Mouse (Mus musculus) G1E (cell line): ENCODE results near the gene Fermt2. TPM values are rescaled to one million over a fixed set of nuclear protein-coding genes. Genes with fewer than 3 reads are reported as not detected.
"Not testable (repeated sequence)": the region's sequence is repeated elsewhere in the genome, so short reads cannot be mapped to it uniquely, and the experiment has no call there.

Experiments used
- ATAC-seq: 2 replicates; pipeline ENCODE4 v1.8.0; 2016; ENCODE audit warnings: mild to moderate bottlenecking; ENCODE audit not compliant: insufficient number of reproducible peaks, poor library complexity, low FRiP score, severe bottlenecking; ENCODE audit errors: extremely low read depth
- DNase-seq: peaks from one replicate; pipeline ENCODE4 v3.0.0; 2012; ENCODE audit warnings: low spot score
- H3K27me3 ChIP-seq: 2 replicates; pipeline ENCODE4 v1.6.1; 2012; ENCODE audit warnings: mild to moderate bottlenecking, low read length, inconsistent platforms; ENCODE audit not compliant: insufficient read depth
- H3K36me3 ChIP-seq: replicated peaks from 2 replicates; pipeline ENCODE3; 2012; ENCODE audit warnings: mild to moderate bottlenecking, inconsistent platforms
- H3K4me1 ChIP-seq: 2 replicates; pipeline ENCODE4 v1.6.1; 2012; ENCODE audit warnings: low read depth, low read length, inconsistent platforms, mixed read lengths; ENCODE audit not compliant: insufficient read depth
- H3K4me3 ChIP-seq: 2 replicates; pipeline ENCODE4 v1.5.1; 2012; ENCODE audit warnings: low read depth, mild to moderate bottlenecking, inconsistent platforms, low read length, moderate library complexity, mixed read lengths
- H3K9me3 ChIP-seq: replicated peaks from 2 replicates; pipeline ENCODE4 v1.6.1; 2012; ENCODE audit warnings: inconsistent platforms
- CTCF ChIP-seq: IDR thresholded peaks from 2 replicates; pipeline ENCODE4 v1.5.1; 2012; ENCODE audit warnings: low read depth, low read length, inconsistent platforms, mixed read lengths
- GATA1 ChIP-seq: IDR thresholded peaks from 2 replicates; pipeline ENCODE4 v1.6.1; 2012; ENCODE audit warnings: borderline replicate concordance, low read length, inconsistent platforms, mixed read lengths
- GATA2 ChIP-seq: IDR thresholded peaks from 2 replicates; pipeline ENCODE4 v1.6.1; 2012; ENCODE audit warnings: low read depth, low read length, inconsistent platforms, borderline replicate concordance
- POLR2AphosphoS5 ChIP-seq: IDR thresholded peaks from 2 replicates; pipeline ENCODE4 v1.6.1; 2012; ENCODE audit warnings: low read depth, low read length, inconsistent platforms; ENCODE audit not compliant: insufficient replicate concordance
- TAL1 ChIP-seq: conservative IDR thresholded peaks from 2 replicates; pipeline ENCODE4 v1.6.1; 2012; ENCODE audit warnings: low read depth, low read length, inconsistent platforms, mixed read lengths
- polyA plus RNA-seq: library from polyadenylated mRNA; stranded (reverse); fragments of >175 nt; gene quantifications from 2 replicates; pipeline ENCODE4 v1.2.3, GENCODE M21; 2012
- total RNA-seq, 2 experiments: library from RNA; stranded (forward) in 1 of 2; stranded (reverse) in 1 of 2; fragments of 200-1000 nt in 1 of 2; fragments of >200 nt in 1 of 2; fragmentation: Nextera tagmentation in 1 of 2; gene quantifications; 2 replicates each; pipeline ENCODE4 v1.2.3; 2014 to 2017

Gene Fermt2
- total and polyA plus RNA-seq, 3 experiments = 0.60 TPM; not detected in 2

GRCm38 (mm10) chr14:45478977-45479806 lies 50.7 kb downstream of the Fermt2 start:
- no peak for TF ChIP-seq CTCF
- no peak for TF ChIP-seq POLR2AphosphoS5
- TF ChIP-seq GATA2 = no peak
- TF ChIP-seq GATA1 = no peak
- H3K4me1 ChIP-seq = peaks cover 2% of the 10 kb centered on the region; the same call in 1 of the 2 replicates
- DNase-seq = no peak
- ATAC-seq = no peak
- H3K9me3 ChIP-seq = no peaks in the 10 kb centered on the region
- H3K4me3 ChIP-seq = no peak overlapping the region
- H3K36me3 ChIP-seq = no peaks in the 10 kb centered on the region
- peaks cover 9% of the 10 kb centered on the region; the same call in 1 of the 2 replicates for H3K27me3 ChIP-seq

GRCm38 (mm10) chr14:45478515-45478914 lies 51.4 kb downstream of the Fermt2 start:
- Histone ChIP-seq H3K36me3 (no peaks in the 10 kb centered on the region), H3K27me3 (peaks cover 9% of the 10 kb centered on the region; the same call in 1 of the 2 replicates), H3K9me3 (no peaks in the 10 kb centered on the region), H3K4me1 (peaks cover 2% of the 10 kb centered on the region; the same call in 1 of the 2 replicates), H3K4me3 (no peak overlapping the region)
- DNase-seq (no peak), ATAC-seq (no peak)
- TF ChIP-seq GATA2 (no peak), CTCF (no peak), GATA1 (no peak), POLR2AphosphoS5 (no peak), TAL1 (no peak)

GRCm38 (mm10) chr14:45477651-45478050 lies 52.3 kb downstream of the Fermt2 start:
- ATAC-seq = no peak

DNA sequence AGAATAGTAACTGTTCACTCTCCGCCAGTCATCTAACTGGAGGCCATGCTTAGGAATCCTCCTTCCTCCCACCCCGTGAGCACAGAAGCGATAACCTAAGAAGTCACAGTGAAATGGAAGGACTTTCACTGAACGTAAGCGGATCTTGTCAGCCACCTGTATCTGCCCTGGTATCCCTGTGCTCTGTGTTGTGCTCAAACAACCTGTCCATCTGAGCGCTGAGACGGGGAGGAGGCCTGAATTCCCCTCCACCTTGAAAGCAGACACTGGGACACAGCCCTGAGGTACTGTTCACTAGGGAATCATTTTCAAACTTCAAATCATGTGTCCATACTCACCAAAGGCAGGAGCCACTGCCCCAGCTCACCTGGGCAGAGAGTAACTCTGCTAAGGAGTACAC lies 52.9 kb downstream of the Fermt2 start:
- no peak for ATAC-seq
- DNase-seq = no peak
- no peak overlapping the region for H3K4me3 ChIP-seq

More at GRCm38 (mm10) chr14:45477651-45478050, 52.3 kb downstream of the Fermt2 start:
- Histone ChIP-seq H3K9me3 (no peaks in the 10 kb centered on the region), H3K36me3 (no peaks in the 10 kb centered on the region), H3K4me1 (peaks cover 2% of the 10 kb centered on the region; the same call in 1 of the 2 replicates), H3K4me3 (no peak overlapping the region), H3K27me3 (peaks cover 9% of the 10 kb centered on the region; the same call in 1 of the 2 replicates)
- no peak for DNase-seq
- TF ChIP-seq POLR2AphosphoS5 (no peak), TAL1 (no peak), GATA2 (no peak), CTCF (no peak), GATA1 (no peak)

DNA sequence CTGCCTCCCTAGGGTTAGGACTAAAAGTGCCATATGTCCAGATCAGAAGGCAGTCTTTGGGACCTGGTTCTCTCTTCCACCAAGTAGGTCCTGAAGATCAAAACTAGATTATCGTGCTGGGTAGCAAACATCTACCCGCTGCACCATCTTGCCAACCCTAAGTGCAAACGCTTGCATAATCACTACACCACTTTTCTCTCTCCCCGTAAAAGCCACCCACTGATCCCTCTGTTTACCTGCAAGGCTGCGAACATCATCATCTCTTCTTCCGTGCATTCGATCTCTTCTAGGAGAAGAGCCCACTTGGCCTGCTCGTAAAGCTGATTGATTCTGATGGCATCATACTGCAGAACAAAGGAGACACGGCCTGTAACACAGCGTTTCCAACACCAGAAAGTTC lies 57.4 kb downstream of the Fermt2 start:
- Histone ChIP-seq H3K4me1 (peaks cover 2% of the 10 kb centered on the region; the same call in 1 of the 2 replicates), H3K9me3 (peaks cover 5% of the 10 kb centered on the region)
- TF ChIP-seq GATA2 = no peak

More for the DNA sequence above, 52.9 kb downstream of the Fermt2 start:
- H3K27me3 ChIP-seq = peaks cover 9% of the 10 kb centered on the region; the same call in 1 of the 2 replicates
- no peak for TF ChIP-seq GATA1
- TF ChIP-seq POLR2AphosphoS5 = no peak
- no peak for TF ChIP-seq GATA2
- no peak for TF ChIP-seq CTCF
- TF ChIP-seq TAL1 = no peak
- no peaks in the 10 kb centered on the region for H3K9me3 ChIP-seq
- H3K36me3 ChIP-seq = no peaks in the 10 kb centered on the region
- peaks cover 2% of the 10 kb centered on the region; the same call in 1 of the 2 replicates for H3K4me1 ChIP-seq

GRCm38 (mm10) chr14:45469446-45469845 lies 60.5 kb downstream of the Fermt2 start:
- Histone ChIP-seq H3K9me3 (peaks cover 5% of the 10 kb centered on the region), H3K27me3 (no peaks in the 10 kb centered on the region), H3K4me1 (peaks cover 10% of the 10 kb centered on the region), H3K4me3 (no peak overlapping the region), H3K36me3 (no peaks in the 10 kb centered on the region)
- ATAC-seq (no peak), DNase-seq (no peak)
- TF ChIP-seq GATA1 (no peak), CTCF (peak; percentile 25; the same call in 1 of the 2 replicates)

More for the DNA sequence above, 57.4 kb downstream of the Fermt2 start:
- ATAC-seq (no peak), DNase-seq (no peak)
- Histone ChIP-seq H3K27me3 (0 out of 2 replicates have a peak, but pooled peaks cover 4% of the 10 kb centered on the region), H3K36me3 (no peaks in the 10 kb centered on the region), H3K4me3 (no peak overlapping the region)

- H3K4me1 ChIP-seq = peaks cover 13% of the 10 kb centered on the region
- H3K9me3 ChIP-seq, H3K36me3 ChIP-seq, H3K27me3 ChIP-seq, H3K4me3 ChIP-seq, ATAC-seq, DNase-seq: not testable (repeated sequence)
Observed at GRCm38 (mm10) chr14:45466371-45466770, 63.5 kb downstream of the Fermt2 start.
